Mouse (Mus musculus) forebrain, embryonic 11.5 days (tissue): ENCODE results near the gene Gm9495. TPM values are rescaled to one million over a fixed set of nuclear protein-coding genes. Genes with fewer than 3 reads are reported as not detected.

Source experiments
- ATAC-seq: fragments of 200-750 bp; cut with Nextera tagmentation; replicated peaks from 2 replicates; pipeline ENCODE4 v1.8.0; 2017; ENCODE audit warnings: moderate TSS enrichment; ENCODE audit not compliant: low FRiP score
- DNase-seq: peaks from one replicate; pipeline ENCODE4 v3.0.0-alpha.2; 2017; ENCODE audit warnings: low spot score
- H3K27ac ChIP-seq: fragments of 300-500 bp; sonication (generic); 2 replicates; pipeline ENCODE4 v1.5.1; 2014; ENCODE audit warnings: low read depth, low read length
- H3K27me3 ChIP-seq: fragments of 300-500 bp; sonication (generic); 2 replicates; pipeline ENCODE4 v1.6.1; 2014; ENCODE audit warnings: mild to moderate bottlenecking, low read length, mixed read lengths; ENCODE audit not compliant: control insufficient read depth, insufficient read depth
- H3K36me3 ChIP-seq: fragments of 300-500 bp; sonication (generic); 2 replicates; pipeline ENCODE4 v1.6.1; 2014; ENCODE audit warnings: mild to moderate bottlenecking, low read length, moderate library complexity, mixed read lengths; ENCODE audit not compliant: control insufficient read depth, insufficient read depth
- H3K4me1 ChIP-seq: fragments of 300-500 bp; sonication (generic); replicated peaks from 2 replicates; pipeline ENCODE4 v1.6.1; 2014; ENCODE audit warnings: low read length, mixed read lengths; ENCODE audit not compliant: control insufficient read depth, insufficient read depth
- H3K4me2 ChIP-seq: fragments of 300-500 bp; sonication (generic); 2 replicates; pipeline ENCODE4 v1.6.1; 2014; ENCODE audit warnings: low read depth, mild to moderate bottlenecking, low read length, moderate library complexity, mixed read lengths; ENCODE audit not compliant: severe bottlenecking
- H3K4me3 ChIP-seq: fragments of 300-500 bp; sonication (generic); 2 replicates; pipeline ENCODE4 v1.5.1; 2014; ENCODE audit warnings: low read depth, low read length
- H3K9ac ChIP-seq: fragments of 300-500 bp; sonication (generic); 2 replicates; pipeline ENCODE4 v1.6.1; 2014; ENCODE audit warnings: low read length
- H3K9me3 ChIP-seq: fragments of 300-500 bp; sonication (generic); 2 replicates; pipeline ENCODE4 v1.6.1; 2016; ENCODE audit warnings: low read length, mixed read lengths; ENCODE audit not compliant: control insufficient read depth
- WGBS: fragments of 180-500 bp; shearing (Covaris S2); extraction: QIAGEN DNeasy Blood & Tissue Kit; methylation state at CpG from one replicate; pipeline ENCODE4 v1.1.7; 2014; 5-methylcytosine and 5-hydroxymethylcytosine counted together
- polyA plus RNA-seq: library from polyadenylated mRNA; unstranded; fragments of >200 nt; fragmentation: Nextera tagmentation; extraction: Ambion mirVana; gene quantifications from 2 replicates; pipeline ENCODE4 v1.2.1, GENCODE M21; 2014

The Gm9495 gene
- polyA plus RNA-seq, 1 experiment from 2014 or later: not detected

GRCm38 (mm10) chr8:69395050-69395789 is 58.1 kb downstream of the Gm9495 start:
- Histone ChIP-seq H3K9me3 (peaks cover 8% of the 10 kb centered on the region; the same call in 1 of the 2 replicates), H3K4me1 (0 out of 2 replicates have a peak, but pooled peaks cover 1% of the 10 kb centered on the region), H3K36me3 (peaks cover 10% of the 10 kb centered on the region; the same call in 1 of the 2 replicates), H3K4me3 (peak overlapping the region; percentile 71), H3K27ac (peak overlapping the region; percentile 96), H3K27me3 (no peaks in the 10 kb centered on the region), H3K9ac (peak overlapping the region; percentile 95), H3K4me2 (peak overlapping the region; percentile 61)
- DNase-seq (peak; percentile 90), ATAC-seq (peak; percentile 99)
- 2% methylated on average over 26 of the region's 26 CpGs for WGBS

GRCm38 (mm10) chr8:69384361-69384760 is 69.0 kb downstream of the Gm9495 start:
- over 99% methylated on average over 6 of the region's 6 CpGs for WGBS
- peaks cover 12% of the 10 kb centered on the region for H3K36me3 ChIP-seq
- no peak overlapping the region for H3K4me3 ChIP-seq
- ATAC-seq (no peak), DNase-seq (no peak)
- H3K9ac ChIP-seq: no peak overlapping the region
- no peaks in the 10 kb centered on the region for H3K4me1 ChIP-seq
- H3K4me2 ChIP-seq: no peak overlapping the region
- H3K27me3 ChIP-seq: no peaks in the 10 kb centered on the region
- H3K9me3 ChIP-seq: peaks cover 31% of the 10 kb centered on the region
- no peak overlapping the region for H3K27ac ChIP-seq

Other genes with a start within 250 kb of the Gm9495 start
- gene Zfp930, start 244.5 kb downstream of the Gm9495 start, polyA plus RNA-seq: 23.6 and 26.3 TPM in 2 replicates
- 6.2 and 9.4 TPM in 2 replicates for gene D130040H23Rik, start 182.5 kb downstream of the Gm9495 start, polyA plus RNA-seq
- gene Gm7697, start 69.4 kb upstream of the Gm9495 start, polyA plus RNA-seq: not detected in 2 replicates
- 35.6 and 37.7 TPM in 2 replicates for gene Zfp868, start 172.0 kb upstream of the Gm9495 start, polyA plus RNA-seq
- 2.8 and 3.0 TPM in 2 replicates for gene Zfp964, start 200.9 kb upstream of the Gm9495 start, polyA plus RNA-seq